Mouse (Mus musculus): ENCODE measurements around the gene Rbfox3. TPM values are rescaled to one million over a fixed set of nuclear protein-coding genes. Genes with fewer than 3 reads are reported as not detected.

The Rbfox3 gene
- polyA plus RNA-seq, 1 experiment from 2014 or later = 0.76 TPM

- H3K4me3 ChIP-seq (ENCODE audit: low read depth, low read length) = no peak overlapping the region
- no peak overlapping the region for H3K4me2 ChIP-seq (replicated peaks; ENCODE audit: low read depth)
- no peaks in the 10 kb centered on the region for H3K27me3 ChIP-seq (ENCODE audit: control insufficient read depth, insufficient read depth, low read length)
- DNase-seq (ENCODE audit: low spot score) (peak; percentile 66), ATAC-seq (ENCODE audit: low FRiP score, low TSS enrichment) (peak; percentile 58)
- WGBS = 36% methylated on average over 18 of the region's 18 CpGs
- H3K36me3 ChIP-seq (ENCODE audit: control insufficient read depth, insufficient read depth, low read length) = no peaks in the 10 kb centered on the region
- TF ChIP-seq EP300 (optimal IDR thresholded peaks at IDR 0.05) (no peak), CTCF (IDR thresholded peaks at IDR 0.05; ENCODE audit: low read depth) (peak; percentile 72)
- no peak overlapping the region for H3K9ac ChIP-seq (ENCODE audit: low read length)
- H3K4me1 ChIP-seq (replicated peaks; ENCODE audit: control insufficient read depth, insufficient read depth) = no peaks in the 10 kb centered on the region
- H3K9me3 ChIP-seq (ENCODE audit: control insufficient read depth, low read length) = no peaks in the 10 kb centered on the region
- H3K27ac ChIP-seq (replicated peaks) = no peak overlapping the region
Observed at GRCm38 (mm10) chr11:118534382-118535092, 376.9 kb downstream of the Rbfox3 start.

- Histone ChIP-seq H3K27me3 (ENCODE audit: control insufficient read depth, insufficient read depth, low read length) (no peaks in the 10 kb centered on the region), H3K4me2 (replicated peaks; ENCODE audit: low read depth) (no peak overlapping the region), H3K9ac (ENCODE audit: low read length) (no peak overlapping the region), H3K36me3 (ENCODE audit: control insufficient read depth, insufficient read depth, low read length) (no peaks in the 10 kb centered on the region), H3K4me3 (ENCODE audit: low read depth, low read length) (no peak overlapping the region), H3K9me3 (ENCODE audit: control insufficient read depth, low read length) (no peaks in the 10 kb centered on the region), H3K4me1 (replicated peaks; ENCODE audit: control insufficient read depth, insufficient read depth) (no peaks in the 10 kb centered on the region), H3K27ac (replicated peaks) (no peak overlapping the region)
- TF ChIP-seq EP300 (optimal IDR thresholded peaks at IDR 0.05) (no peak), CTCF (IDR thresholded peaks at IDR 0.05; ENCODE audit: low read depth) (no peak)
- ATAC-seq (ENCODE audit: low FRiP score, low TSS enrichment) (no peak), DNase-seq (ENCODE audit: low spot score) (no peak)
- 73% methylated on average over 8 of the region's 8 CpGs for WGBS
Observed at GRCm38 (mm10) chr11:118530313-118530712, 381.1 kb downstream of the Rbfox3 start.

- 86% methylated on average over 9 of the region's 9 CpGs for WGBS
- no peak for TF ChIP-seq EP300 (optimal IDR thresholded peaks at IDR 0.05)
- no peak for TF ChIP-seq CTCF (IDR thresholded peaks at IDR 0.05; ENCODE audit: low read depth)
Observed at GRCm38 (mm10) chr11:118528761-118529160, 382.6 kb downstream of the Rbfox3 start.

GRCm38 (mm10) chr11:118525059-118525458 is 386.3 kb downstream of the Rbfox3 start:
- no peak for TF ChIP-seq CTCF (IDR thresholded peaks at IDR 0.05; ENCODE audit: low read depth)
- 32% methylated on average over 11 of the region's 11 CpGs for WGBS
- no peak overlapping the region for H3K4me2 ChIP-seq (replicated peaks; ENCODE audit: low read depth)
- ATAC-seq (ENCODE audit: low FRiP score, low TSS enrichment) (no peak), DNase-seq (ENCODE audit: low spot score) (no peak)
- no peaks in the 10 kb centered on the region for H3K27me3 ChIP-seq (ENCODE audit: control insufficient read depth, insufficient read depth, low read length)
- H3K36me3 ChIP-seq (ENCODE audit: control insufficient read depth, insufficient read depth, low read length) = no peaks in the 10 kb centered on the region
- H3K9me3 ChIP-seq (ENCODE audit: control insufficient read depth, low read length) = no peaks in the 10 kb centered on the region
- no peaks in the 10 kb centered on the region for H3K4me1 ChIP-seq (replicated peaks; ENCODE audit: control insufficient read depth, insufficient read depth)
- no peak overlapping the region for H3K9ac ChIP-seq (ENCODE audit: low read length)
- no peak overlapping the region for H3K4me3 ChIP-seq (ENCODE audit: low read depth, low read length)
- no peak overlapping the region for H3K27ac ChIP-seq (replicated peaks)

More at GRCm38 (mm10) chr11:118528761-118529160, 382.6 kb downstream of the Rbfox3 start:
- no peak for ATAC-seq (ENCODE audit: low FRiP score, low TSS enrichment)
- H3K27me3 ChIP-seq (ENCODE audit: control insufficient read depth, insufficient read depth, low read length) = no peaks in the 10 kb centered on the region
- DNase-seq (ENCODE audit: low spot score) = no peak
- no peak overlapping the region for H3K27ac ChIP-seq (replicated peaks)
- no peaks in the 10 kb centered on the region for H3K36me3 ChIP-seq (ENCODE audit: control insufficient read depth, insufficient read depth, low read length)
- no peak overlapping the region for H3K4me3 ChIP-seq (ENCODE audit: low read depth, low read length)
- H3K4me1 ChIP-seq (replicated peaks; ENCODE audit: control insufficient read depth, insufficient read depth) = no peaks in the 10 kb centered on the region
- no peaks in the 10 kb centered on the region for H3K9me3 ChIP-seq (ENCODE audit: control insufficient read depth, low read length)
- H3K9ac ChIP-seq (ENCODE audit: low read length) = no peak overlapping the region
- no peak overlapping the region for H3K4me2 ChIP-seq (replicated peaks; ENCODE audit: low read depth)

- no peak overlapping the region for H3K4me2 ChIP-seq (replicated peaks; ENCODE audit: low read depth)
- H3K27ac ChIP-seq (replicated peaks) = no peak overlapping the region
- H3K4me3 ChIP-seq (ENCODE audit: low read depth, low read length) = no peak overlapping the region
- H3K27me3 ChIP-seq (ENCODE audit: control insufficient read depth, insufficient read depth, low read length) = no peaks in the 10 kb centered on the region
- ATAC-seq (ENCODE audit: low FRiP score, low TSS enrichment) (peak; percentile 32; the same call in 1 of the 2 replicates), DNase-seq (ENCODE audit: low spot score) (no peak)
- WGBS = 73% methylated on average over 4 of the region's 4 CpGs
- H3K4me1 ChIP-seq (replicated peaks; ENCODE audit: control insufficient read depth, insufficient read depth) = no peaks in the 10 kb centered on the region
- no peaks in the 10 kb centered on the region for H3K9me3 ChIP-seq (ENCODE audit: control insufficient read depth, low read length)
- H3K9ac ChIP-seq (ENCODE audit: low read length) = no peak overlapping the region
- TF ChIP-seq CTCF (IDR thresholded peaks at IDR 0.05; ENCODE audit: low read depth) = no peak
- TF ChIP-seq EP300 (optimal IDR thresholded peaks at IDR 0.05) = no peak
- H3K36me3 ChIP-seq (ENCODE audit: control insufficient read depth, insufficient read depth, low read length) = no peaks in the 10 kb centered on the region
Observed at GRCm38 (mm10) chr11:118523496-118524145, 387.8 kb downstream of the Rbfox3 start.

- H3K4me1 ChIP-seq (replicated peaks; ENCODE audit: control insufficient read depth, insufficient read depth) = no peaks in the 10 kb centered on the region
- TF ChIP-seq CTCF (IDR thresholded peaks at IDR 0.05; ENCODE audit: low read depth) (no peak), EP300 (optimal IDR thresholded peaks at IDR 0.05) (no peak)
- no peaks in the 10 kb centered on the region for H3K36me3 ChIP-seq (ENCODE audit: control insufficient read depth, insufficient read depth, low read length)
- 73% methylated on average over 2 of the region's 2 CpGs for WGBS
- no peak overlapping the region for H3K4me2 ChIP-seq (replicated peaks; ENCODE audit: low read depth)
- no peaks in the 10 kb centered on the region for H3K9me3 ChIP-seq (ENCODE audit: control insufficient read depth, low read length)
- DNase-seq (ENCODE audit: low spot score) (no peak), ATAC-seq (ENCODE audit: low FRiP score, low TSS enrichment) (no peak)
- H3K27ac ChIP-seq (replicated peaks) = no peak overlapping the region
- H3K4me3 ChIP-seq (ENCODE audit: low read depth, low read length) = no peak overlapping the region
- no peak overlapping the region for H3K9ac ChIP-seq (ENCODE audit: low read length)
- no peaks in the 10 kb centered on the region for H3K27me3 ChIP-seq (ENCODE audit: control insufficient read depth, insufficient read depth, low read length)
Observed at GRCm38 (mm10) chr11:118520932-118521331, 390.5 kb downstream of the Rbfox3 start.

Measured in stomach, postnatal 0 days (tissue).